Mouse (Mus musculus): ENCODE results near the gene Hectd3. TPM values are rescaled to one million over a fixed set of nuclear protein-coding genes. Genes with fewer than 3 reads are reported as not detected.
A peak's percentile ranks its signal among the peaks of the same experiment; 100 is the strongest.

Gene Hectd3
- polyA plus RNA-seq, 1 experiment, result 45.7 TPM

DNA sequence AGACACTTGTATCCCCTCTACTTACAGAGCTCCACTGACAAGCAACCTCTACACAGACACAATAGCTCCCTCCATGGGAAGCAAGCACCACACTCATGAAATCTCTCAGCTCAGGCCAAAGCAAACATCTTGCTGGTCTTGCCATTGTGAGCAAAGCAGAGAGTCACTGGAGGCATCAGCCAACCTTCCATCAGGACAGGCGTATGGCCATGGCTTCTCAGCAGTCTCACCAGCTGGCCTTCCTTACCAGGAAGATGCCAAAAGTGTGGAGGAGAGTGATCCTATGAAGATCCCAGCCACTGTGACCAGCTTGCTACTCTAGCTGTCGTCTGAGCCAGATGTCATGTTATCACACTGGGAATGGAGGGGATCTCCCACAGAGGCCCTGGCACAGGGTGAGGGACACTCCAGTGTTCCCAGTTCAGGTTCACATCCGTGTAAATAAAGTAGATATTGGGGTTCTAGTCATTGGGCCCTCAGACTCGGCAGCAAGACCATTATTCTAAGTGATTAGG is 19.8 kb downstream of the Hectd3 start:
- no peak for DNase-seq (ENCODE audit: extremely low spot score in 1 of 2, low spot score in 1 of 2)

DNA sequence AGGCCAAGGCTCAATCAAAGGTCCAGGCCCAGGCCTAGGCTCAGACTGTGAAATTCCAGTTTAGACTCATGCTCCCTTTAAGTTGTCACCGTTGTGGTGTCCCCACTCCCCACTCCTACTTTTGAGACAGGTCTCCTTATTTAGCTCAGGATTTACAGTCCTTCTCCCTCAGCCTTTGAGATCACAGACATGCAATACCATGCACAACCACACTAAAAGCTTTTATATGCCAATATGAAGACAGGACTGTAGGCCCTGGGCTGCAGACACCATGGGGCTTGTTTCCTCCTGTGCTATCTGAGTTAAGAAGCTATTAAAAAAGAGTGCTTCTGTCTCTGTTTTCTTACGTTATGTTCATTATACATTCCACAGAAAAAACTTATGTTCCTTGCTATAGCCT is 22.6 kb downstream of the Hectd3 start:
- DNase-seq (ENCODE audit: extremely low spot score in 1 of 2, low spot score in 1 of 2), result no peak

DNA sequence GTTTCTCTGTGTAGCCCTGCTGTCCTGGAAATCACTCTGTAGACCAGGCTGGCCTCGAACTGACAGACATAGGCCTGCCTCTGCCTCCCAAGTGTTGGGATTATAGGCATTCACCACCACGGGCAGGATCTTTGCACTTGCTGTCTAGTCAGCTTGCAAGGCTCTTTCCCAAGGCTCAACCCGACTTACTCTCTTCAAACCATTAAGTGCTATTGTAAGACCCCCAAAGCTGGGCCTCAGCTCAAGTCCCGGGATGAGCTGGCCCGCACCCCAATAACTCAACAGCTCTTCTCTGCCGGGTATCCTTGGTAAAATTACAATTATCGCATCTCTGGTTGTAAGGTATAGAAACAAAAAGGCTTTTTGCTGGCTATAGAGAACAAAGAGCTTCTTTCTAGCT is 23.2 kb downstream of the Hectd3 start:
- DNase-seq (ENCODE audit: extremely low spot score in 1 of 2, low spot score in 1 of 2), result no peak

- peak; percentile 81 to 92 for DNase-seq (ENCODE audit: extremely low spot score in 1 of 2, low spot score in 1 of 2)
These were observed 24.4 kb downstream of the Hectd3 start, which contains the start of gene Eif2b3 for GRCm38 (mm10) chr4:117019206-117020134. Eif2b3 (plus strand) TSS chr4:117019402.

GRCm38 (mm10) chr4:117023469-117023868 is 28.4 kb downstream of the Hectd3 start:
- no peak for DNase-seq (ENCODE audit: extremely low spot score in 1 of 2, low spot score in 1 of 2)

- DNase-seq (ENCODE audit: extremely low spot score in 1 of 2, low spot score in 1 of 2), result peak in 1 of 2 experiments; percentile 40
These were observed 36.0 kb downstream of the Hectd3 start for GRCm38 (mm10) chr4:117031105-117031504.

DNA sequence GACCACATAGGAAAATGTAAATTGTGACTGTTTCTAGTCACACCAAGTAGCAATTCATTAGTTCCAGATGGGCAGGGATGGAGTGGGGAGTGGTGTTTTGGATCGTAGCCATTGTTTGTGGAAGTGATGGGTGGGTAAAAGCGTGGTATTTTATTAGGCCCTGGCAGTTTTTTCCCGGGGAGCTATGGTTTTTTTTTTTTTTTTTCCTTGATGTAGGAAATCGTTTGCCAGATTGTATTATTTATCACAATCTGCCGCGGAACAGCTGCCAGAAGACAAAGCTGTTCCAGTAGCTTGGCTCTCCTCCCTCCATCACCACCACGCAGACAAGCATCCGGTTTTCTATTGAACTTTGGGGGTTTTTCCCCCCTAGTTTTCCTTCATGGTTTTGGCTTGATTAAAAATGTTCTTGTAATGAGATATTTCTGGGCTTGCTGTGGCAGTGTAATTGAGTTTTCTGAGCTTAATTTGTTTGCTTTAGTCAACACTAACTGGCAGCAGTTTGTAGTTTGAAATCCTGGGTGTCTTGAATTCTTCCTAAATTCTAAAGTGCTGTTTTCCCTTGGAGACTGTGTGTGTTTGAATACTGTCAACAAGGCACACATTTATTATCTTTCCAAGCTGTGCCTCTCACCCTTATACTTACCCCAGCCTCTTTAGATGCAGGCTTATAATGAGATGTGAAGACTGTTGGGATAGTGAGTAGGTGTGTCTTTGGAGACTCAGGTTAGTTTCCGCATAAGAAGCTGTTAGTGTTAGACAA is 45.0 kb downstream of the Hectd3 start:
- peak in 1 of 2 experiments; percentile 65 for DNase-seq (ENCODE audit: extremely low spot score in 1 of 2, low spot score in 1 of 2)

GRCm38 (mm10) chr4:117040791-117041190 is 45.7 kb downstream of the Hectd3 start:
- no peak for DNase-seq (ENCODE audit: extremely low spot score in 1 of 2, low spot score in 1 of 2)

- peak in 1 of 2 experiments; percentile 10 for DNase-seq (ENCODE audit: extremely low spot score in 1 of 2, low spot score in 1 of 2)
These were observed 46.2 kb downstream of the Hectd3 start for GRCm38 (mm10) chr4:117041283-117041721.

GRCm38 (mm10) chr4:117048836-117049235 is 53.7 kb downstream of the Hectd3 start:
- DNase-seq (ENCODE audit: extremely low spot score in 1 of 2, low spot score in 1 of 2), result no peak

DNA sequence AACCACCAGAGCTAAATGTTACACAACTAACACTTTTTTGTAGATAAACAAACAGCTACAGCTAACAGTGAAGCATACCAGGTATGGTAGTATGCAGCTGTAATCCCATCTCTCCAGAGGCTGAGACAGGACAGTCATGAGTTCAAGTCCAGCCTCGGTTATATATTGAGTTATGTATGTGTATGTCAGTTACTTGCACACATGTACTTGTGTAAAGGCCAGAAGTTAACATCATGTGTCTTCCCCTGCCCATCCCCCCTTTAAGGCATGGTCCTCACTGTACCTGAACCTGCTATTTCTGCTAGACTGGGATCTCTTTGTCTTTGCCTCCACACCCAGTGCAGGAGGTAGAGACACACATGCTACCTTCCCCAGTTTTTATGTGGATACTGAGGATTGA is 54.4 kb downstream of the Hectd3 start:
- DNase-seq (ENCODE audit: extremely low spot score in 1 of 2, low spot score in 1 of 2), result no peak

DNA sequence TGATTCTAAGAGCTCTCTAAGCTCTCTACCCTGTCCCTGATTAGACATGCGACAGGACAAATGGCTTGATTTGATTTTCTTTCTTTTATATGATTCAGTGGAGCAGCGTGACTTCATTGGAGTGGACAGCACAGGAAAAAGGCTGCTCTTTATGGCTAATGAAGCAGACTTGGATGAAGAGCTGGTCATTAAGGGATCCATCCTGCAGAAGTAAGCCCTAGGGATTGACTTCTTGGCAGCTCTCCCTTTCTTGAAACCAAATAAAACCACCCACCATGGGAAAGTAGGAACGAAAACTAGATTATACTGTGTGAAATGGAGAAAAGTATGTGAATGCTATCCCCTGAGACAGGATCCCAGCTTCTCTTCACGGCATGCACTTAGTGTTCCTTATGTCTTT is 57.5 kb downstream of the Hectd3 start:
- DNase-seq (ENCODE audit: extremely low spot score in 1 of 2, low spot score in 1 of 2), result no peak

DNA sequence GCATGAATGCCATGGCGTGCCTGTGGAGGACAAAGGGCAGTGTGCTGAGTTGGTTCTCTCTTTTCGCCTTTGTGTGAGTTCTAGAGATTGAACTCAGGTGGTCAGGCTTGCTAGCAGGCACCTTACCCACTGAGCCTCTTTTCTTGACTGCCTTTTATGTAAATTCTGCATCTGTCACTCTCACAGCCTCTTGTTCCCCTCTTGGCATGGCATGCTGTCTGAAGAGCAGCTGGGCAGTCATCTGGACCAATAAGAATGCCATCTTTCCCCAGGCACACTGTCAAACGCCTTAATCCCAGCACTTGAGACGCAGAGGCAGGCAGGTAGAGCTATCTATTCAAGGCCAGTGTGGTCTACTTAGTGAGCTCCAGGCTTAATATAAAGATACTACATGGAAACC is 58.8 kb downstream of the Hectd3 start:
- DNase-seq (ENCODE audit: extremely low spot score in 1 of 2, low spot score in 1 of 2), result no peak

Other genes starting within 250 kb of the Hectd3 start
- 19.9 and 21.7 TPM in 2 replicates for gene Toe1, start 187.7 kb upstream of the Hectd3 start, polyA plus RNA-seq (2012; rRNA removed)
- gene Mutyh, start 187.6 kb upstream of the Hectd3 start, polyA plus RNA-seq (2012; rRNA removed), result 5.8 and 7.2 TPM in 2 replicates
- gene Hpdl, start 173.6 kb upstream of the Hectd3 start, polyA plus RNA-seq (2012; rRNA removed), result 1.6 and 1.7 TPM in 2 replicates
- 9.4 and 10.5 TPM in 2 replicates for gene Zswim5, start 117.9 kb upstream of the Hectd3 start, polyA plus RNA-seq (2012; rRNA removed)
- 71.0 and 74.3 TPM in 2 replicates for gene Urod, start 904 bp upstream of the Hectd3 start, polyA plus RNA-seq (2012; rRNA removed)
- gene Eif2b3, start 24.1 kb downstream of the Hectd3 start, polyA plus RNA-seq (2012; rRNA removed), result 18.9 and 19.7 TPM in 2 replicates
- gene Ptch2, start 100.8 kb downstream of the Hectd3 start, polyA plus RNA-seq (2012; rRNA removed), result 2.7 and 2.9 TPM in 2 replicates
- gene Btbd19, start 130.4 kb downstream of the Hectd3 start, polyA plus RNA-seq (2012; rRNA removed), result 21.9 and 25.6 TPM in 2 replicates
- 0.15 and 0.32 TPM in 2 replicates for gene Tctex1d4, start 131.5 kb downstream of the Hectd3 start, polyA plus RNA-seq (2012; rRNA removed)
- gene Plk3, start 138.6 kb downstream of the Hectd3 start, polyA plus RNA-seq (2012; rRNA removed), result 11.2 and 15.6 TPM in 2 replicates
- 496 and 568 TPM in 2 replicates for gene Rps8, start 160.9 kb downstream of the Hectd3 start, polyA plus RNA-seq (2012; rRNA removed)
- gene Kif2c, start 187.3 kb downstream of the Hectd3 start, polyA plus RNA-seq (2012; rRNA removed), result 0.32 and 0.46 TPM in 2 replicates

Measured in frontal cortex, adult 2 months (tissue).